Mouse (Mus musculus): ENCODE measurements around the gene Cdc6. TPM values are rescaled to one million over a fixed set of nuclear protein-coding genes. Genes with fewer than 3 reads are reported as not detected.

Cdc6 gene
- total and polyA plus RNA-seq, 2 experiments from 2014 or later: 1.4 to 4.2 TPM

- Histone ChIP-seq H3K27ac (ENCODE audit: low read depth) (peak overlapping the region; percentile 81), H3K9me3 (replicated peaks; ENCODE audit: control insufficient read depth, low read length) (no peaks in the 10 kb centered on the region), H3K27me3 (ENCODE audit: control insufficient read depth, insufficient read depth, low read length) (no peaks in the 10 kb centered on the region), H3K4me1 (ENCODE audit: control insufficient read depth, insufficient read depth) (peaks cover 61% of the 10 kb centered on the region), H3K36me3 (replicated peaks; ENCODE audit: control insufficient read depth, insufficient read depth, low read length) (peaks cover 11% of the 10 kb centered on the region; the same call in 1 of the 2 replicates), H3K9ac (replicated peaks; ENCODE audit: low read depth, low read length) (peak overlapping the region; percentile 64), H3K4me3 (ENCODE audit: low read depth, low read length) (peak overlapping the region; percentile 59), H3K4me2 (ENCODE audit: low read depth, low read length) (peak overlapping the region; percentile 84)
- ATAC-seq (ENCODE audit: insufficient read depth, low read depth) (no peak), DNase-seq (ENCODE audit: low spot score) (no peak)
- WGBS: 23% methylated on average over 8 of the region's 8 CpGs
- TF ChIP-seq EP300 (IDR thresholded peaks at IDR 0.05; ENCODE audit: low read depth) (no peak), CTCF (IDR thresholded peaks at IDR 0.05; ENCODE audit: low read depth) (no peak)
These were observed 54.2 kb downstream of the Cdc6 start for GRCm38 (mm10) chr11:98961766-98962165.

- no peak for TF ChIP-seq EP300 (IDR thresholded peaks at IDR 0.05; ENCODE audit: low read depth)
- no peak for TF ChIP-seq CTCF (IDR thresholded peaks at IDR 0.05; ENCODE audit: low read depth)
- WGBS: 25% methylated on average over 12 of the region's 12 CpGs
- H3K9me3 ChIP-seq (replicated peaks; ENCODE audit: control insufficient read depth, low read length): no peaks in the 10 kb centered on the region
- DNase-seq (ENCODE audit: low spot score) (no peak), ATAC-seq (ENCODE audit: insufficient read depth, low read depth) (no peak)
- H3K4me3 ChIP-seq (ENCODE audit: low read depth, low read length): peak overlapping the region; percentile 59
- peaks cover 63% of the 10 kb centered on the region for H3K4me1 ChIP-seq (ENCODE audit: control insufficient read depth, insufficient read depth)
- no peaks in the 10 kb centered on the region for H3K27me3 ChIP-seq (ENCODE audit: control insufficient read depth, insufficient read depth, low read length)
- peak overlapping the region; percentile 81 for H3K27ac ChIP-seq (ENCODE audit: low read depth)
- peak overlapping the region; percentile 84 for H3K4me2 ChIP-seq (ENCODE audit: low read depth, low read length)
- 0 out of 2 replicates have a peak, but pooled peaks cover 6% of the 10 kb centered on the region for H3K36me3 ChIP-seq (replicated peaks; ENCODE audit: control insufficient read depth, insufficient read depth, low read length)
- H3K9ac ChIP-seq (replicated peaks; ENCODE audit: low read depth, low read length): peak overlapping the region; percentile 51; the same call in 1 of the 2 replicates
These were observed 55.0 kb downstream of the Cdc6 start for GRCm38 (mm10) chr11:98962421-98963095.

- Histone ChIP-seq H3K27me3 (ENCODE audit: control insufficient read depth, insufficient read depth, low read length) (no peaks in the 10 kb centered on the region), H3K4me3 (ENCODE audit: low read depth, low read length) (peak overlapping the region; percentile 59), H3K4me2 (ENCODE audit: low read depth, low read length) (peak overlapping the region; percentile 84), H3K36me3 (replicated peaks; ENCODE audit: control insufficient read depth, insufficient read depth, low read length) (peaks cover 14% of the 10 kb centered on the region), H3K9me3 (replicated peaks; ENCODE audit: control insufficient read depth, low read length) (no peaks in the 10 kb centered on the region), H3K9ac (replicated peaks; ENCODE audit: low read depth, low read length) (peak overlapping the region; percentile 51), H3K27ac (ENCODE audit: low read depth) (peak overlapping the region; percentile 81), H3K4me1 (ENCODE audit: control insufficient read depth, insufficient read depth) (peaks cover 64% of the 10 kb centered on the region)
- no peak for TF ChIP-seq CTCF (IDR thresholded peaks at IDR 0.05; ENCODE audit: low read depth)
- peak; percentile 58; the same call in 1 of the 2 replicates for TF ChIP-seq EP300 (IDR thresholded peaks at IDR 0.05; ENCODE audit: low read depth)
- ATAC-seq (ENCODE audit: insufficient read depth, low read depth) (peak; percentile 75), DNase-seq (ENCODE audit: low spot score) (peak; percentile 92)
- WGBS: under 1% methylated on average over 30 of the region's 32 CpGs
These were observed 55.8 kb downstream of the Cdc6 start for GRCm38 (mm10) chr11:98963191-98964021.

- Histone ChIP-seq H3K27me3 (ENCODE audit: control insufficient read depth, insufficient read depth, low read length) (no peaks in the 10 kb centered on the region), H3K9ac (replicated peaks; ENCODE audit: low read depth, low read length) (peak overlapping the region; percentile 51; the same call in 1 of the 2 replicates), H3K4me2 (ENCODE audit: low read depth, low read length) (peak overlapping the region; percentile 84), H3K4me1 (ENCODE audit: control insufficient read depth, insufficient read depth) (peaks cover 68% of the 10 kb centered on the region), H3K9me3 (replicated peaks; ENCODE audit: control insufficient read depth, low read length) (no peaks in the 10 kb centered on the region), H3K27ac (ENCODE audit: low read depth) (peak overlapping the region; percentile 81), H3K4me3 (ENCODE audit: low read depth, low read length) (peak overlapping the region; percentile 59), H3K36me3 (replicated peaks; ENCODE audit: control insufficient read depth, insufficient read depth, low read length) (peaks cover 17% of the 10 kb centered on the region)
- WGBS: 22% methylated on average over 6 of the region's 6 CpGs
- ATAC-seq (ENCODE audit: insufficient read depth, low read depth) (no peak), DNase-seq (ENCODE audit: low spot score) (no peak)
- TF ChIP-seq CTCF (IDR thresholded peaks at IDR 0.05; ENCODE audit: low read depth) (no peak), EP300 (IDR thresholded peaks at IDR 0.05; ENCODE audit: low read depth) (no peak)
These were observed 56.6 kb downstream of the Cdc6 start for GRCm38 (mm10) chr11:98964201-98964615.

- ATAC-seq (ENCODE audit: insufficient read depth, low read depth) (no peak), DNase-seq (ENCODE audit: low spot score) (no peak)
- H3K9ac ChIP-seq (replicated peaks; ENCODE audit: low read depth, low read length): peak overlapping the region; percentile 27; the same call in 1 of the 2 replicates
- H3K4me3 ChIP-seq (ENCODE audit: low read depth, low read length): peak overlapping the region; percentile 59
- no peaks in the 10 kb centered on the region for H3K9me3 ChIP-seq (replicated peaks; ENCODE audit: control insufficient read depth, low read length)
- 31% methylated on average over 15 of the region's 15 CpGs for WGBS
- H3K27me3 ChIP-seq (ENCODE audit: control insufficient read depth, insufficient read depth, low read length): no peaks in the 10 kb centered on the region
- peak overlapping the region; percentile 81 for H3K27ac ChIP-seq (ENCODE audit: low read depth)
- H3K36me3 ChIP-seq (replicated peaks; ENCODE audit: control insufficient read depth, insufficient read depth, low read length): peaks cover 21% of the 10 kb centered on the region
- peak overlapping the region; percentile 84 for H3K4me2 ChIP-seq (ENCODE audit: low read depth, low read length)
- TF ChIP-seq CTCF (IDR thresholded peaks at IDR 0.05; ENCODE audit: low read depth) (no peak), EP300 (IDR thresholded peaks at IDR 0.05; ENCODE audit: low read depth) (no peak)
- peaks cover 67% of the 10 kb centered on the region for H3K4me1 ChIP-seq (ENCODE audit: control insufficient read depth, insufficient read depth)
These were observed 57.2 kb downstream of the Cdc6 start for GRCm38 (mm10) chr11:98964616-98965415.
